Mouse (Mus musculus) lung, adult 2 months (tissue): Measurements from ENCODE around the gene Sox21.

Source experiments
- CTCF ChIP-seq: fragments of 200-500 bp; IDR thresholded peaks from 2 replicates; pipeline ENCODE4 v1.5.1; 2011; ENCODE audit warnings: mild to moderate bottlenecking, low read length, control low read depth; ENCODE audit not compliant: insufficient read depth
- POLR2A ChIP-seq: fragments of 200-500 bp; IDR thresholded peaks from 2 replicates; pipeline ENCODE4 v1.6.1; 2011; ENCODE audit warnings: low read depth, mild to moderate bottlenecking, control low read depth, low read length, borderline replicate concordance; ENCODE audit errors: extremely low read depth

DNA sequence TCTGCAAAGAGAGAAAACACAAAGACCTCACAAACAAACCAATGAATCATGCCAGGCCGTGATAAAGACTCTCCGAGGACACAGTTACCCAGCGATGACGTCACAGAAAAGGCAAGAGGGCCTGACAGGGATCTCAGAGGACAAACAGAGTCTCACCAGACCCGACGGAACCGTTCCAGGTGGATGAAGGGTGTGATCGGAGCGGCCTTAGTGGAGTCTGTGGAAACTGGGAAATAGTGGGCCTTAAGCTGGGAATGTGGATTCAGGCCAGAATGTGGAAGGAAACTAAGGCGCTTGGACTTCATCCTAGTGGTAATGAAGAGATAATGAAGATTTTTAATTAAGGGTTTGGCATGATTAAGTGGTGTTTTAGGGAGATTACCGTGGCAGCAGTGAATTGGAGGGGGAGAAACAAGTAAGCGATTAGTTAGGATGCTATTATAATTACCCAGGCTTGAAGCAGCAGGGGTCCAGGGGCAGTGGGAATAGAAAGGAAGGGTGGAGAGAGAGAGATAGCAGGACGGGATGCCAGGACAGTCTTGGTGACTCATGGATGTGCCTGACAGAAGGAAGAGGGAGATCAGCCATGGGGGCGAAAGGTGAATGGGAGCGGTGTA is 24.5 kb downstream of the Sox21 start:
- no peak for TF ChIP-seq POLR2A
- no peak for TF ChIP-seq CTCF
